Mouse (Mus musculus) left cerebral cortex, postnatal 14 days (tissue): Measurements from ENCODE around the gene Pgm2. TPM values are rescaled to one million over a fixed set of nuclear protein-coding genes. Genes with fewer than 3 reads are reported as not detected.

Experiments used
- DNase-seq, 2 experiments: peaks; one replicate each; pipeline ENCODE4 v3.0.0; 2021 to 2022; ENCODE audit warnings: low spot score in 2 of 2, mixed read lengths in 1 of 2
- intact Hi-C: fragments of 180-260 bp; cut with DNase I; formaldehyde crosslinking; loops from one replicate; pipeline ENCODE4 v1.15.1; 2025
- microRNA-seq, 2 experiments: library from miRNA; unstranded; fragments of <30 nt; microRNA quantifications; one replicate each; pipeline ENCODE4 v1.2.0; 2022
- total RNA-seq, 2 experiments: library from RNA; stranded (reverse); gene quantifications; 2 replicates each; pipeline ENCODE4 v1.2.3; 2021

The Pgm2 gene
- total RNA-seq, 2 experiments from 2014 or later = 10.9 to 11.3 TPM

- intact Hi-C loops = no loop called here
- no peak for DNase-seq
Observed at GRCm38 (mm10) chr5:64162582-64162981, 69.8 kb downstream of the Pgm2 start.

GRCm38 (mm10) chr5:64164414-64164813 is 71.7 kb downstream of the Pgm2 start:
- intact Hi-C loops = no loop called here
- DNase-seq = no peak

- DNase-seq = peak in 1 of 2 experiments; percentile 43
- intact Hi-C loops = no loop called here
Observed at GRCm38 (mm10) chr5:64165826-64166225, 73.1 kb downstream of the Pgm2 start.

GRCm38 (mm10) chr5:64168990-64169540 is 76.3 kb downstream of the Pgm2 start:
- intact Hi-C loops = no loop called here
- DNase-seq = no peak

- no peak for DNase-seq
- intact Hi-C loops = no loop called here
Observed at GRCm38 (mm10) chr5:64172884-64173283, 80.1 kb downstream of the Pgm2 start.

GRCm38 (mm10) chr5:64173302-64173701 is 80.6 kb downstream of the Pgm2 start:
- DNase-seq = no peak
- intact Hi-C loops = no loop called here

- no peak for DNase-seq
- intact Hi-C loops = no loop called here
Observed at GRCm38 (mm10) chr5:64174429-64174935, 81.7 kb downstream of the Pgm2 start.

Small RNA genes within 50 kb of the gene (microRNA-seq; reads per million reads assigned to microRNA genes)
- gene Gm22395 (0 reads per million in 2 experiments), gene Gm23967 (0 reads per million in 2 experiments)

Other genes with a start within 250 kb of the Pgm2 start
- gene Rell1, start 124.1 kb upstream of the Pgm2 start, total RNA-seq = 10 to 100 TPM; 11.2 to 14.7 TPM
- gene Tbc1d1, start 63.4 kb downstream of the Pgm2 start, total RNA-seq = 10 to 100 TPM; 17.0 to 18.4 TPM